Mouse (Mus musculus) spleen, adult 2 months (tissue): ENCODE data around the gene Zfp316. TPM values are rescaled to one million over a fixed set of nuclear protein-coding genes. Genes with fewer than 3 reads are reported as not detected.

ENCODE experiments used
- DNase-seq, 2 experiments: peaks; one replicate each; pipeline versions ENCODE4 v3.0.0 to v3.0.0-alpha.2; 2012 to 2021; ENCODE audit warnings: low spot score in 2 of 2, low read depth in 1 of 2
- H3K27ac ChIP-seq: fragments of 200-500 bp; 2 replicates; pipeline ENCODE4 v1.5.1; 2012; ENCODE audit warnings: low read length, inconsistent platforms; ENCODE audit not compliant: insufficient read depth
- H3K27me3 ChIP-seq: fragments of 200-500 bp; 2 replicates; pipeline ENCODE4 v1.6.1; 2012; ENCODE audit warnings: mild to moderate bottlenecking, moderate library complexity, low read length, inconsistent platforms; ENCODE audit not compliant: control insufficient read depth, insufficient read depth
- H3K36me3 ChIP-seq: fragments of 200-500 bp; 2 replicates; pipeline ENCODE4 v1.6.1; 2012; ENCODE audit warnings: mild to moderate bottlenecking, low read length, inconsistent platforms; ENCODE audit not compliant: control insufficient read depth, insufficient read depth
- H3K4me1 ChIP-seq: fragments of 200-500 bp; 2 replicates; pipeline ENCODE4 v1.6.1; 2011; ENCODE audit warnings: inconsistent platforms; ENCODE audit not compliant: control insufficient read depth, insufficient read depth, insufficient read length
- H3K4me3 ChIP-seq: fragments of 200-500 bp; 2 replicates; pipeline ENCODE4 v1.5.1; 2011; ENCODE audit warnings: mild to moderate bottlenecking, inconsistent platforms; ENCODE audit not compliant: insufficient read depth, insufficient read length; ENCODE audit errors: extremely low read depth
- CTCF ChIP-seq: fragments of 200-500 bp; IDR thresholded peaks from 2 replicates; pipeline ENCODE4 v1.5.1; 2011; ENCODE audit warnings: mild to moderate bottlenecking, inconsistent platforms; ENCODE audit not compliant: insufficient read depth, insufficient read length, insufficient replicate concordance; ENCODE audit errors: extremely low read depth
- POLR2A ChIP-seq: fragments of 200-500 bp; IDR thresholded peaks from 2 replicates; pipeline ENCODE4 v1.6.1; 2011; ENCODE audit warnings: low read depth, low read length, inconsistent platforms
- WGBS: fragments of 180-500 bp; shearing (Covaris S2); methylation state at CpG from one replicate; pipeline ENCODE4 v1.1.7; 2018; 5-methylcytosine and 5-hydroxymethylcytosine counted together
- polyA plus RNA-seq: library from polyadenylated mRNA; depleted of rRNA; stranded (reverse); fragments of >200 nt; gene quantifications from 2 replicates; pipeline ENCODE4 v1.2.3, GENCODE M21; 2012

Zfp316 gene
- polyA plus RNA-seq, 1 experiment: 4.2 TPM

GRCm38 (mm10) chr5:143311886-143312285, 42.1 kb upstream of the Zfp316 start:
- Histone ChIP-seq H3K27ac (no peak overlapping the region), H3K36me3 (peaks cover 33% of the 10 kb centered on the region), H3K4me3 (no peak overlapping the region), H3K4me1 (peaks cover 4% of the 10 kb centered on the region; the same call in 1 of the 2 replicates), H3K27me3 (no peaks in the 10 kb centered on the region)
- peak; percentile 73 for TF ChIP-seq CTCF
- TF ChIP-seq POLR2A: no peak
- WGBS: 53% methylated on average over 8 of the region's 8 CpGs
- peak; percentile 68 to 74 for DNase-seq

GRCm38 (mm10) chr5:143309916-143310315, 40.1 kb upstream of the Zfp316 start:
- H3K27ac ChIP-seq: no peak overlapping the region
- DNase-seq: no peak
- H3K36me3 ChIP-seq: peaks cover 38% of the 10 kb centered on the region
- H3K27me3 ChIP-seq: no peaks in the 10 kb centered on the region
- H3K4me3 ChIP-seq: no peak overlapping the region
- 97% methylated on average over 7 of the region's 7 CpGs for WGBS
- peaks cover 4% of the 10 kb centered on the region; the same call in 1 of the 2 replicates for H3K4me1 ChIP-seq
- TF ChIP-seq POLR2A (no peak), CTCF (no peak)

GRCm38 (mm10) chr5:143308825-143309224, 39.0 kb upstream of the Zfp316 start:
- no peaks in the 10 kb centered on the region for H3K4me1 ChIP-seq
- DNase-seq: no peak
- H3K4me3 ChIP-seq: no peak overlapping the region
- no peak overlapping the region for H3K27ac ChIP-seq
- H3K36me3 ChIP-seq: peaks cover 42% of the 10 kb centered on the region
- 96% methylated on average over 5 of the region's 5 CpGs for WGBS
- no peaks in the 10 kb centered on the region for H3K27me3 ChIP-seq
- TF ChIP-seq POLR2A (no peak), CTCF (no peak)

GRCm38 (mm10) chr5:143304251-143304650, 34.4 kb upstream of the Zfp316 start:
- Histone ChIP-seq H3K36me3 (peaks cover 48% of the 10 kb centered on the region), H3K4me1 (no peaks in the 10 kb centered on the region; the same call in 1 of the 2 replicates), H3K27me3 (no peaks in the 10 kb centered on the region), H3K4me3 (no peak overlapping the region), H3K27ac (no peak overlapping the region)
- TF ChIP-seq POLR2A: no peak
- TF ChIP-seq CTCF: no peak
- no peak for DNase-seq
- 81% methylated on average over 7 of the region's 7 CpGs for WGBS

- no peaks in the 10 kb centered on the region; the same call in 1 of the 2 replicates for H3K4me1 ChIP-seq
- H3K4me3 ChIP-seq: no peak overlapping the region
- no peaks in the 10 kb centered on the region for H3K27me3 ChIP-seq
- peaks cover 35% of the 10 kb centered on the region for H3K36me3 ChIP-seq
- 88% methylated on average over 8 of the region's 8 CpGs for WGBS
- no peak overlapping the region for H3K27ac ChIP-seq
- TF ChIP-seq POLR2A (no peak), CTCF (no peak)
- DNase-seq: no peak
Measured at GRCm38 (mm10) chr5:143301296-143301695, 31.5 kb upstream of the Zfp316 start.

- peaks cover 27% of the 10 kb centered on the region for H3K36me3 ChIP-seq
Measured at GRCm38 (mm10) chr5:143299686-143300085, 29.9 kb upstream of the Zfp316 start.

GRCm38 (mm10) chr5:143298391-143298790, 28.6 kb upstream of the Zfp316 start:
- TF ChIP-seq POLR2A (no peak), CTCF (no peak)
- no peak for DNase-seq
- Histone ChIP-seq H3K27ac (no peak overlapping the region), H3K36me3 (peaks cover 22% of the 10 kb centered on the region), H3K27me3 (peaks cover 5% of the 10 kb centered on the region), H3K4me1 (peaks cover 3% of the 10 kb centered on the region; the same call in 1 of the 2 replicates), H3K4me3 (no peak overlapping the region)
- 93% methylated on average over 7 of the region's 7 CpGs for WGBS

More at GRCm38 (mm10) chr5:143299686-143300085, 29.9 kb upstream of the Zfp316 start:
- Histone ChIP-seq H3K27me3 (no peaks in the 10 kb centered on the region), H3K4me3 (no peak overlapping the region), H3K4me1 (no peaks in the 10 kb centered on the region; the same call in 1 of the 2 replicates), H3K27ac (no peak overlapping the region)
- TF ChIP-seq CTCF: peak; percentile 54; the same call in 1 of the 2 replicates
- TF ChIP-seq POLR2A: no peak
- DNase-seq: peak in 1 of 2 experiments; percentile 33
- WGBS: 91% methylated on average over 4 of the region's 4 CpGs
